Mouse (Mus musculus) liver, adult 2 months (tissue): Measurements from ENCODE around the gene Atp6v0e.

Source experiments
- CTCF ChIP-seq: fragments of 200-500 bp; IDR thresholded peaks from 2 replicates; pipeline ENCODE4 v1.5.1; 2011; ENCODE audit warnings: low read depth, low read length, control low read depth
- POLR2A ChIP-seq: fragments of 200-500 bp; IDR thresholded peaks from 2 replicates; pipeline ENCODE4 v1.6.1; 2011; ENCODE audit warnings: low read length, control low read depth; ENCODE audit not compliant: insufficient read depth; ENCODE audit errors: extremely low read depth

DNA sequence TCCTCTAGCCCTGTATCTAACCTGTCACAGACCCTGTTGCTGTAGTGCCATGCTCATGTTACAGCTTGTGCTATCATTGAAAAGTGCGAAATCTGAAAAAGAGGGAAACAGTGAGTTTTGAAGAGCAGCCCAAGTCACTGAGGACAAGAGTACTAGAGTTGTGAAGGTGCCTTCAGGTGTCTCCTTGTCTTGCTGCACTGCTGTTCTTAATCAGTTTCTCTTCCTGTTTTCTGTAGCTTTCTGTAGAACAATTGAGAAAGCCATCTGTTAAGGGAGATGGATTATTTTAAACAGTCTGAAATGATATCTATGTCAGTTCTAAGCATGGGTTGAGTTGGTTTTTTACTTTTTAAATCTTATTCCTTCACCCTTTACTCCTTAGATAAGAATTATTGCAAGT lies 63.6 kb downstream of the Atp6v0e start:
- TF ChIP-seq CTCF: no peak
- no peak for TF ChIP-seq POLR2A
